Mouse (Mus musculus): ENCODE results near the gene Ppil1.
"Not testable (repeated sequence)": the region's sequence is repeated elsewhere in the genome, so short reads cannot be mapped to it uniquely, and the experiment has no call there.

The Ppil1 gene

GRCm38 (mm10) chr17:29282216-29282952 is 18.4 kb upstream of the Ppil1 start:
- DNase-seq (ENCODE audit: extremely low read depth, low read depth, low spot score), result no peak

- DNase-seq (ENCODE audit: extremely low read depth, low read depth, low spot score), result no peak
These were observed 17.6 kb upstream of the Ppil1 start for GRCm38 (mm10) chr17:29281541-29281940.

GRCm38 (mm10) chr17:29280422-29280821 is 16.4 kb upstream of the Ppil1 start:
- no peak for DNase-seq (ENCODE audit: extremely low read depth, low read depth, low spot score)

- DNase-seq (ENCODE audit: extremely low read depth, low read depth, low spot score), result no peak
These were observed 9.9 kb upstream of the Ppil1 start for GRCm38 (mm10) chr17:29273889-29274288.

- DNase-seq (ENCODE audit: extremely low read depth, low read depth, low spot score), result no peak
These were observed 9.2 kb upstream of the Ppil1 start for GRCm38 (mm10) chr17:29273156-29273555.

- DNase-seq (ENCODE audit: extremely low read depth, low read depth, low spot score), result no peak
These were observed 6.2 kb upstream of the Ppil1 start for GRCm38 (mm10) chr17:29270148-29270698.

GRCm38 (mm10) chr17:29269349-29269706 is 5.3 kb upstream of the Ppil1 start:
- DNase-seq (ENCODE audit: extremely low read depth, low read depth, low spot score), result no peak

- DNase-seq (ENCODE audit: extremely low read depth, low read depth, low spot score), result no peak
These were observed 4.8 kb upstream of the Ppil1 start, which contains the start of gene BC004004 for GRCm38 (mm10) chr17:29268682-29269348. BC004004 (plus strand) TSS chr17:29268788.

GRCm38 (mm10) chr17:29267931-29268681 is 4.1 kb upstream of the Ppil1 start:
- no peak for DNase-seq (ENCODE audit: extremely low read depth, low read depth, low spot score)

- not testable (repeated sequence) for DNase-seq (ENCODE audit: extremely low read depth, low read depth, low spot score)
These were observed 3.1 kb upstream of the Ppil1 start for GRCm38 (mm10) chr17:29267040-29267439.

- DNase-seq (ENCODE audit: extremely low read depth, low read depth, low spot score), result no peak
These were observed 774 bp upstream of the Ppil1 start for GRCm38 (mm10) chr17:29264760-29265159.

- DNase-seq (ENCODE audit: extremely low read depth, low read depth, low spot score), result no peak
These were observed 569 bp downstream of the Ppil1 start for GRCm38 (mm10) chr17:29263417-29263816.

GRCm38 (mm10) chr17:29262259-29262649 is 1.7 kb downstream of the Ppil1 start:
- DNase-seq (ENCODE audit: extremely low read depth, low read depth, low spot score), result no peak

- DNase-seq (ENCODE audit: extremely low read depth, low read depth, low spot score), result no peak
These were observed 2.3 kb downstream of the Ppil1 start for GRCm38 (mm10) chr17:29261603-29262258.

- no peak for DNase-seq (ENCODE audit: extremely low read depth, low read depth, low spot score)
These were observed 3.5 kb downstream of the Ppil1 start for GRCm38 (mm10) chr17:29260501-29260900.

- DNase-seq (ENCODE audit: extremely low read depth, low read depth, low spot score), result no peak
These were observed 4.5 kb downstream of the Ppil1 start for GRCm38 (mm10) chr17:29259489-29259888.

- DNase-seq (ENCODE audit: extremely low read depth, low read depth, low spot score), result no peak
These were observed 5.1 kb downstream of the Ppil1 start for GRCm38 (mm10) chr17:29258921-29259320.

- no peak for DNase-seq (ENCODE audit: extremely low read depth, low read depth, low spot score)
These were observed 5.9 kb downstream of the Ppil1 start for GRCm38 (mm10) chr17:29258025-29258558.

- no peak for DNase-seq (ENCODE audit: extremely low read depth, low read depth, low spot score)
These were observed 6.9 kb downstream of the Ppil1 start for GRCm38 (mm10) chr17:29257001-29257511.

- no peak for DNase-seq (ENCODE audit: extremely low read depth, low read depth, low spot score)
These were observed 7.5 kb downstream of the Ppil1 start for GRCm38 (mm10) chr17:29256507-29256906.

All from fat pad, adult 2 months (tissue).